Mouse (Mus musculus) CH12.LX (cell line): Measurements from ENCODE around the gene Cfap77. TPM values are rescaled to one million over a fixed set of nuclear protein-coding genes. Genes with fewer than 3 reads are reported as not detected.

Experiments used
- DNase-seq: peaks from one replicate; pipeline ENCODE4 v3.0.0-alpha.2; 2013; ENCODE audit errors: extremely low read depth
- H3K27ac ChIP-seq: 2 replicates; pipeline ENCODE4 v1.5.1; 2012; ENCODE audit warnings: low read depth, mild to moderate bottlenecking, control low read depth, moderate library complexity; ENCODE audit not compliant: insufficient read depth
- H3K27me3 ChIP-seq: replicated peaks from 2 replicates; pipeline ENCODE3; 2012; ENCODE audit warnings: inconsistent platforms
- H3K36me3 ChIP-seq, 2 experiments: replicated peaks in 1 of 2; 2 replicates each; pipeline versions ENCODE3 to v1.6.1; 2012; ENCODE audit warnings: inconsistent platforms in 1 of 2, low read length in 1 of 2, mild to moderate bottlenecking in 1 of 2, mixed read lengths in 1 of 2, moderate library complexity in 1 of 2; ENCODE audit not compliant: control insufficient read depth in 1 of 2, insufficient read depth in 1 of 2
- H3K4me1 ChIP-seq, 2 experiments: 2 replicates each; pipeline ENCODE4 v1.6.1; 2012; ENCODE audit warnings: inconsistent platforms in 1 of 2, moderate library complexity in 1 of 2; ENCODE audit not compliant: insufficient read depth in 2 of 2, control insufficient read depth in 1 of 2
- H3K4me2 ChIP-seq: 2 replicates; pipeline ENCODE4 v1.6.1; 2012; ENCODE audit warnings: low read depth, mild to moderate bottlenecking, control low read depth; ENCODE audit not compliant: poor library complexity, insufficient read depth, severe bottlenecking
- H3K4me3 ChIP-seq, 3 experiments: fragments of 150-350 bp in 1 of 3; sonication (generic) in 1 of 3; replicated peaks in 1 of 3; 2 replicates each; pipeline versions ENCODE3 to v1.5.1; 2011 to 2012; ENCODE audit warnings: low read depth in 2 of 3, low read length in 2 of 3, mild to moderate bottlenecking in 2 of 3, moderate library complexity in 2 of 3, control low read depth in 1 of 3, improper control_type of control experiment in 1 of 3, inconsistent platforms in 1 of 3, mixed read lengths in 1 of 3; ENCODE audit not compliant: poor library complexity in 1 of 3
- H3K79me2 ChIP-seq: replicated peaks from 2 replicates; pipeline ENCODE4 v1.6.1; 2012; ENCODE audit warnings: mild to moderate bottlenecking, moderate library complexity; ENCODE audit not compliant: control insufficient read depth, poor library complexity, insufficient read depth, severe bottlenecking; ENCODE audit errors: extremely low read depth
- H3K9ac ChIP-seq: 2 replicates; pipeline ENCODE4 v1.6.1; 2012; ENCODE audit warnings: low read depth, mild to moderate bottlenecking, control low read depth, moderate library complexity; ENCODE audit not compliant: insufficient read depth
- H3K9me3 ChIP-seq: replicated peaks from 2 replicates; pipeline ENCODE3; 2012; ENCODE audit warnings: low read length, inconsistent platforms, mixed read lengths
- BHLHE40 ChIP-seq: IDR thresholded peaks from 2 replicates; pipeline ENCODE4 v1.6.1; 2011; ENCODE audit warnings: mild to moderate bottlenecking, low read depth, low read length, improper control_type of control experiment
- CHD1 ChIP-seq: IDR thresholded peaks from 2 replicates; pipeline ENCODE4 v1.6.1; 2012; ENCODE audit warnings: low read depth, low read length, improper control_type of control experiment, inconsistent platforms
- CHD2 ChIP-seq: IDR thresholded peaks from 2 replicates; pipeline ENCODE4 v1.6.1; 2011; ENCODE audit warnings: low read length, improper control_type of control experiment
- CTCF ChIP-seq, 2 experiments: IDR thresholded peaks in 1 of 2; conservative IDR thresholded peaks in 1 of 2; 2 replicates each; pipeline ENCODE4 v1.5.1; 2011 to 2012; ENCODE audit warnings: low read depth in 2 of 2, low read length in 2 of 2, improper control_type of control experiment in 1 of 2, inconsistent platforms in 1 of 2, mild to moderate bottlenecking in 1 of 2, moderate library complexity in 1 of 2
- ELF1 ChIP-seq: IDR thresholded peaks from 2 replicates; pipeline ENCODE4 v1.6.1; 2014; ENCODE audit warnings: low read depth, mild to moderate bottlenecking, inconsistent platforms, low read length, improper control_type of control experiment
- EP300 ChIP-seq: IDR thresholded peaks from 2 replicates; pipeline ENCODE4 v1.6.1; 2011; ENCODE audit warnings: low read length, improper control_type of control experiment
- ETS1 ChIP-seq: conservative IDR thresholded peaks from 2 replicates; pipeline ENCODE4 v1.6.1; 2012; ENCODE audit warnings: low read depth, mild to moderate bottlenecking, inconsistent platforms, low read length, improper control_type of control experiment, moderate library complexity
- GABPA ChIP-seq: IDR thresholded peaks from 2 replicates; pipeline ENCODE4 v1.6.1; 2012; ENCODE audit warnings: low read depth, low read length, improper control_type of control experiment, inconsistent platforms; ENCODE audit not compliant: insufficient replicate concordance
- HCFC1 ChIP-seq: IDR thresholded peaks from 2 replicates; pipeline ENCODE4 v1.6.1; 2012; ENCODE audit warnings: low read depth, mild to moderate bottlenecking, inconsistent platforms, low read length, improper control_type of control experiment
- JUN ChIP-seq: IDR thresholded peaks from 2 replicates; pipeline ENCODE4 v1.6.1; 2011; ENCODE audit warnings: low read depth, mild to moderate bottlenecking, low read length, improper control_type of control experiment, moderate library complexity; ENCODE audit not compliant: insufficient read depth
- MAX ChIP-seq: IDR thresholded peaks from 2 replicates; pipeline ENCODE4 v1.6.1; 2011; ENCODE audit warnings: low read length, improper control_type of control experiment
- MAZ ChIP-seq: IDR thresholded peaks from 2 replicates; pipeline ENCODE4 v1.6.1; 2012; ENCODE audit warnings: low read depth, mild to moderate bottlenecking, inconsistent platforms, low read length, improper control_type of control experiment, moderate library complexity
- MEF2A ChIP-seq: IDR thresholded peaks from 2 replicates; pipeline ENCODE4 v1.6.1; 2014; ENCODE audit warnings: low read depth, mild to moderate bottlenecking, inconsistent platforms, low read length, improper control_type of control experiment, borderline replicate concordance
- MXI1 ChIP-seq: IDR thresholded peaks from 2 replicates; pipeline ENCODE4 v1.6.1; 2011; ENCODE audit warnings: mild to moderate bottlenecking, low read depth, low read length, improper control_type of control experiment
- NRF1 ChIP-seq: IDR thresholded peaks from 2 replicates; pipeline ENCODE4 v1.6.1; 2014; ENCODE audit warnings: low read depth, mild to moderate bottlenecking, inconsistent platforms, low read length, improper control_type of control experiment, moderate library complexity
- PAX5 ChIP-seq: IDR thresholded peaks from 2 replicates; pipeline ENCODE4 v1.6.1; 2012; ENCODE audit warnings: low read length, inconsistent platforms, mixed read lengths
- POLR2AphosphoS2 ChIP-seq: IDR thresholded peaks from 2 replicates; pipeline ENCODE4 v1.6.1; 2011; ENCODE audit warnings: low read depth, low read length, improper control_type of control experiment
- RAD21 ChIP-seq: IDR thresholded peaks from 2 replicates; pipeline ENCODE4 v1.6.1; 2011; ENCODE audit warnings: low read depth, mild to moderate bottlenecking, low read length, improper control_type of control experiment, moderate library complexity
- TBP ChIP-seq: conservative IDR thresholded peaks from 2 replicates; pipeline ENCODE4 v1.6.1; 2011; ENCODE audit warnings: low read depth, low read length, improper control_type of control experiment
- TCF12 ChIP-seq: IDR thresholded peaks from 2 replicates; pipeline ENCODE4 v1.6.1; 2014; ENCODE audit warnings: low read depth, mild to moderate bottlenecking, inconsistent platforms, low read length, improper control_type of control experiment
- ZC3H11A ChIP-seq: IDR thresholded peaks from 2 replicates; pipeline ENCODE4 v1.6.1; 2012; ENCODE audit warnings: low read depth, mild to moderate bottlenecking, inconsistent platforms, low read length, improper control_type of control experiment
- dilution Hi-C: fragments of 300-500 bp; cut with MboI; formaldehyde crosslinking; loops from 2 replicates; pipeline ENCODE4 v1.14.3; 2020; ENCODE audit warnings: low sequenced_read_pairs; ENCODE audit not compliant: extremely low pct_unique_long_range_greater_than_20kb, extremely low pct_ligation_motif_present
- in situ Hi-C: fragments of 300-500 bp; cut with MboI; formaldehyde crosslinking; loops from 3 replicates; pipeline ENCODE4 v1.14.3; 2019; ENCODE audit warnings: low sequenced_read_pairs, low pct_ligation_motif_present, low pct_unique_long_range_greater_than_20kb, mixed read lengths
- polyA plus RNA-seq: library from polyadenylated mRNA; unstranded; fragments of >175 nt; gene quantifications from 2 replicates; pipeline ENCODE4 v1.2.1, GENCODE M21; 2012; ENCODE audit warnings: low read depth; ENCODE audit not compliant: insufficient read length
- total RNA-seq, 2 experiments: library from RNA; depleted of rRNA; stranded (reverse); fragments of 300-350 nt in 1 of 2; fragments of >200 nt in 1 of 2; gene quantifications; 2 replicates each; pipeline ENCODE4 v1.2.3; 2012 to 2014

Gene Cfap77
- total and polyA plus RNA-seq, 3 experiments, result 0.25 to 0.47 (median 0.35) TPM

GRCm38 (mm10) chr2:28954595-28954994 lies 100.3 kb downstream of the Cfap77 start:
- Histone ChIP-seq H3K4me3 (no peak overlapping the region), H3K4me1 (no peaks in the 10 kb centered on the region), H3K79me2 (no peaks in the 10 kb centered on the region), H3K27me3 (peaks cover 45% of the 10 kb centered on the region), H3K36me3 (no peaks in the 10 kb centered on the region), H3K27ac (no peak overlapping the region), H3K4me2 (no peak overlapping the region), H3K9ac (no peak overlapping the region), H3K9me3 (no peaks in the 10 kb centered on the region)
- dilution Hi-C loops, result no loop called here
- in situ Hi-C loops, result no loop called here
- TF ChIP-seq PAX5, result no peak
- TF ChIP-seq MAX, result no peak
- no peak for TF ChIP-seq RAD21
- no peak for TF ChIP-seq MAZ
- no peak for TF ChIP-seq CHD1
- TF ChIP-seq ETS1, result no peak
- TF ChIP-seq TCF12, result no peak
- no peak for DNase-seq

- no peak overlapping the region for H3K27ac ChIP-seq
These were observed 101.9 kb downstream of the Cfap77 start for GRCm38 (mm10) chr2:28952981-28953380.

GRCm38 (mm10) chr2:28946312-28946711 lies 108.6 kb downstream of the Cfap77 start:
- no peak overlapping the region for H3K4me3 ChIP-seq
- H3K9me3 ChIP-seq, result no peaks in the 10 kb centered on the region
- no peak overlapping the region for H3K9ac ChIP-seq
- peaks cover 73% of the 10 kb centered on the region for H3K27me3 ChIP-seq
- H3K36me3 ChIP-seq, result no peaks in the 10 kb centered on the region
- no peak overlapping the region for H3K4me2 ChIP-seq
- DNase-seq, result no peak
- H3K4me1 ChIP-seq, result no peaks in the 10 kb centered on the region
- H3K27ac ChIP-seq, result no peak overlapping the region
- H3K79me2 ChIP-seq, result no peaks in the 10 kb centered on the region
- dilution Hi-C loops (no loop called here), in situ Hi-C loops (no loop called here)
- TF ChIP-seq MXI1 (no peak), ZC3H11A (no peak), NRF1 (no peak), GABPA (no peak)

More at GRCm38 (mm10) chr2:28952981-28953380, 101.9 kb downstream of the Cfap77 start:
- peaks cover 45% of the 10 kb centered on the region for H3K27me3 ChIP-seq
- no peak for TF ChIP-seq PAX5
- no peak for TF ChIP-seq ELF1
- no peak for TF ChIP-seq EP300
- no peak for TF ChIP-seq TBP
- TF ChIP-seq CHD2, result no peak
- no peak for TF ChIP-seq JUN
- TF ChIP-seq BHLHE40, result no peak
- no peak for TF ChIP-seq POLR2AphosphoS2
- TF ChIP-seq MAZ, result no peak
- TF ChIP-seq CHD1, result no peak
- TF ChIP-seq HCFC1, result no peak
- no peak for TF ChIP-seq MAX
- TF ChIP-seq CTCF (conservative IDR thresholded peaks at IDR 0.05 in 1 of 2, IDR thresholded peaks at IDR 0.05 in 1 of 2; ENCODE audit: low read depth in 2 of 2, low read length in 2 of 2), result no peak
- no peak for TF ChIP-seq RAD21
- no peak for TF ChIP-seq MEF2A
- TF ChIP-seq, all 38 proteins: peak for 0
- in situ Hi-C loops, result no loop called here
- Histone ChIP-seq H3K4me3 (no peak overlapping the region), H3K4me1 (no peaks in the 10 kb centered on the region), H3K4me2 (no peak overlapping the region), H3K9ac (no peak overlapping the region), H3K79me2 (no peaks in the 10 kb centered on the region), H3K36me3 (no peaks in the 10 kb centered on the region), H3K9me3 (no peaks in the 10 kb centered on the region)
- DNase-seq, result no peak
- dilution Hi-C loops, result no loop called here
